Mouse (Mus musculus) olfactory bulb, adult 2 months (tissue): ENCODE results near the gene Lao1. TPM values are rescaled to one million over a fixed set of nuclear protein-coding genes. Genes with fewer than 3 reads are reported as not detected.
"Not testable (repeated sequence)": the region's sequence is repeated elsewhere in the genome, so short reads cannot be mapped to it uniquely, and the experiment has no call there.

ENCODE experiments used
- H3K27ac ChIP-seq: fragments of 200-500 bp; 2 replicates; pipeline ENCODE4 v1.5.1; 2012; ENCODE audit warnings: low read depth, low read length; ENCODE audit not compliant: insufficient read depth
- H3K4me1 ChIP-seq: fragments of 200-500 bp; 2 replicates; pipeline ENCODE4 v1.6.1; 2012; ENCODE audit warnings: low read length; ENCODE audit not compliant: control insufficient read depth, insufficient read depth
- H3K4me3 ChIP-seq: fragments of 200-500 bp; 2 replicates; pipeline ENCODE4 v1.5.1; 2012; ENCODE audit warnings: mild to moderate bottlenecking, low read depth, low read length, moderate library complexity; ENCODE audit not compliant: insufficient read depth
- CTCF ChIP-seq: fragments of 200-500 bp; IDR thresholded peaks from 2 replicates; pipeline ENCODE4 v1.5.1; 2012; ENCODE audit warnings: low read depth, mild to moderate bottlenecking, low read length, moderate library complexity; ENCODE audit not compliant: insufficient read depth
- POLR2A ChIP-seq: fragments of 200-500 bp; IDR thresholded peaks from 2 replicates; pipeline ENCODE4 v1.6.1; 2012; ENCODE audit warnings: mild to moderate bottlenecking, low read depth, low read length, moderate library complexity; ENCODE audit not compliant: insufficient read depth
- WGBS: fragments of 180-500 bp; shearing (Covaris S2); methylation state at CpG from one replicate; pipeline ENCODE4 v1.1.7; 2018; 5-methylcytosine and 5-hydroxymethylcytosine counted together
- polyA plus RNA-seq: library from polyadenylated mRNA; stranded (reverse); fragments of >200 nt; gene quantifications from 2 replicates; pipeline ENCODE4 v1.2.4, GENCODE M21; 2012; ENCODE audit warnings: low replicate concordance; ENCODE audit not compliant: missing spikeins, insufficient read depth, insufficient read length

The Lao1 gene
- polyA plus RNA-seq: not detected in 2 replicates

GRCm38 (mm10) chr4:118961141-118961628 is at the start of gene Lao1:
TSS of gene Lao1 (plus strand) at chr4:118961578.
- TF ChIP-seq POLR2A: no peak
- no peak for TF ChIP-seq CTCF
- WGBS: 31% methylated on average over 2 of the region's 2 CpGs

GRCm38 (mm10) chr4:118917365-118917764 is 44.0 kb upstream of the Lao1 start, which contains the start of gene Olfr1329:
TSS of gene Olfr1329 (minus strand) at chr4:118917465.
- not testable (repeated sequence) for H3K4me1 ChIP-seq, H3K27ac ChIP-seq, H3K4me3 ChIP-seq
- 63% methylated on average over 2 of the region's 2 CpGs for WGBS

More at GRCm38 (mm10) chr4:118961141-118961628, at the start of gene Lao1:
- H3K4me1 ChIP-seq: no peaks in the 10 kb centered on the region
- no peak within 1 kb of the TSS for H3K27ac ChIP-seq
- no peak within 1 kb of the TSS for H3K4me3 ChIP-seq

- not testable (repeated sequence) for H3K27ac ChIP-seq, H3K4me3 ChIP-seq, H3K4me1 ChIP-seq
- 53% methylated on average over 3 of the region's 3 CpGs for WGBS
These were observed 30.1 kb upstream of the Lao1 start for GRCm38 (mm10) chr4:118931326-118931725.

- WGBS: 81% methylated on average over 2 of the region's 2 CpGs
- Histone ChIP-seq H3K4me1 (no peaks in the 10 kb centered on the region), H3K27ac (no peak within 1 kb of the TSS), H3K4me3 (no peak within 1 kb of the TSS)
- TF ChIP-seq POLR2A (no peak), CTCF (no peak)
These were observed 22.9 kb upstream of the Lao1 start, which contains the start of gene Olfr1328 for GRCm38 (mm10) chr4:118938512-118938911. TSS of gene Olfr1328 (minus strand) at chr4:118938612.

- H3K27ac ChIP-seq: no peak overlapping the region
- whole genome bisulfite sequencing: 92% methylated on average over 7 of the region's 7 CpGs
- TF ChIP-seq CTCF: no peak
- no peak overlapping the region for H3K4me3 ChIP-seq
- H3K4me1 ChIP-seq: no peaks in the 10 kb centered on the region
These were observed 2.6 kb upstream of the Lao1 start for GRCm38 (mm10) chr4:118958812-118959211.

- H3K4me1 ChIP-seq: no peaks in the 10 kb centered on the region
- no peak overlapping the region for H3K27ac ChIP-seq
- H3K4me3 ChIP-seq: no peak overlapping the region
- 97% methylated on average over 15 of the region's 15 CpGs for WGBS
- TF ChIP-seq POLR2A: no peak
- TF ChIP-seq CTCF: no peak
These were observed 6.3 kb downstream of the Lao1 start for GRCm38 (mm10) chr4:118967711-118968110.

- WGBS: 85% methylated on average over 2 of the region's 2 CpGs
- H3K4me3 ChIP-seq: no peak overlapping the region
- TF ChIP-seq POLR2A (no peak), CTCF (no peak)
- H3K27ac ChIP-seq: no peak overlapping the region
- H3K4me1 ChIP-seq: no peaks in the 10 kb centered on the region
These were observed 11.9 kb downstream of the Lao1 start for GRCm38 (mm10) chr4:118973281-118973680.

GRCm38 (mm10) chr4:118985291-118985690 is 23.9 kb downstream of the Lao1 start:
- 91% methylated on average over 4 of the region's 4 CpGs for WGBS
- Histone ChIP-seq H3K4me3 (no peak overlapping the region), H3K27ac (no peak overlapping the region), H3K4me1 (no peaks in the 10 kb centered on the region)
- TF ChIP-seq CTCF: no peak
- TF ChIP-seq POLR2A: no peak

- H3K4me3 ChIP-seq: no peak overlapping the region
- TF ChIP-seq CTCF (no peak), POLR2A (no peak)
- WGBS: 11% methylated on average over 3 of the region's 3 CpGs
These were observed 27.2 kb downstream of the Lao1 start for GRCm38 (mm10) chr4:118988535-118988934.

GRCm38 (mm10) chr4:118989331-118989730 is 28.0 kb downstream of the Lao1 start:
- Histone ChIP-seq H3K4me1 (no peaks in the 10 kb centered on the region), H3K27ac (no peak overlapping the region), H3K4me3 (no peak overlapping the region)
- 32% methylated on average over 12 of the region's 12 CpGs for WGBS
- TF ChIP-seq POLR2A: no peak
- no peak for TF ChIP-seq CTCF

More at GRCm38 (mm10) chr4:118988535-118988934, 27.2 kb downstream of the Lao1 start:
- Histone ChIP-seq H3K4me1 (no peaks in the 10 kb centered on the region), H3K27ac (no peak overlapping the region)
